Mouse (Mus musculus) midbrain, embryonic 10.5 days (tissue): Measurements from ENCODE around the gene Col25a1. TPM values are rescaled to one million over a fixed set of nuclear protein-coding genes. Genes with fewer than 3 reads are reported as not detected.

ENCODE experiments used
- DNase-seq: peaks from one replicate; pipeline ENCODE4 v3.0.0-alpha.2; 2017; ENCODE audit warnings: low spot score
- H3K27ac ChIP-seq: fragments of 300-500 bp; sonication (generic); replicated peaks from 2 replicates; pipeline ENCODE4 v1.5.1; 2016; ENCODE audit warnings: mild to moderate bottlenecking
- H3K27me3 ChIP-seq: fragments of 300-500 bp; sonication (generic); 2 replicates; pipeline ENCODE4 v1.6.1; 2016; ENCODE audit warnings: low read depth, mild to moderate bottlenecking; ENCODE audit not compliant: poor library complexity, severe bottlenecking
- H3K36me3 ChIP-seq: fragments of 300-500 bp; sonication (generic); 2 replicates; pipeline ENCODE4 v1.6.1; 2016; ENCODE audit warnings: mild to moderate bottlenecking, moderate library complexity
- H3K4me1 ChIP-seq: fragments of 300-500 bp; sonication (generic); 2 replicates; pipeline ENCODE4 v1.6.1; 2016
- H3K4me3 ChIP-seq: fragments of 300-500 bp; sonication (generic); 2 replicates; pipeline ENCODE4 v1.5.1; 2016; ENCODE audit warnings: mild to moderate bottlenecking, moderate library complexity
- H3K9me3 ChIP-seq: fragments of 300-500 bp; sonication (generic); replicated peaks from 2 replicates; pipeline ENCODE4 v1.6.1; 2016; ENCODE audit warnings: mild to moderate bottlenecking
- WGBS: fragments of 180-500 bp; shearing (Covaris S2); methylation state at CpG from one replicate; pipeline ENCODE4 v1.1.7; 2016; 5-methylcytosine and 5-hydroxymethylcytosine counted together
- polyA plus RNA-seq: library from polyadenylated mRNA; unstranded; fragments of >200 nt; fragmentation: Nextera tagmentation; extraction: Ambion mirVana; gene quantifications from 2 replicates; pipeline ENCODE4 v1.2.1, GENCODE M21; 2016

Gene Col25a1
- polyA plus RNA-seq, 1 experiment from 2014 or later = 1.5 TPM

- Histone ChIP-seq H3K27ac (no peak overlapping the region), H3K36me3 (no peaks in the 10 kb centered on the region), H3K4me1 (no peaks in the 10 kb centered on the region), H3K9me3 (no peaks in the 10 kb centered on the region), H3K4me3 (no peak overlapping the region), H3K27me3 (no peaks in the 10 kb centered on the region)
- no peak for DNase-seq
- 91% methylated on average over 9 of the region's 9 CpGs for whole genome bisulfite sequencing
Observed at GRCm38 (mm10) chr3:130228186-130228585, 96.9 kb downstream of the Col25a1 start.

GRCm38 (mm10) chr3:130232944-130233343, 101.6 kb downstream of the Col25a1 start:
- Histone ChIP-seq H3K4me1 (no peaks in the 10 kb centered on the region), H3K27me3 (no peaks in the 10 kb centered on the region), H3K27ac (no peak overlapping the region), H3K4me3 (no peak overlapping the region), H3K9me3 (no peaks in the 10 kb centered on the region), H3K36me3 (no peaks in the 10 kb centered on the region)
- WGBS = 94% methylated on average over 7 of the region's 7 CpGs
- no peak for DNase-seq

DNA sequence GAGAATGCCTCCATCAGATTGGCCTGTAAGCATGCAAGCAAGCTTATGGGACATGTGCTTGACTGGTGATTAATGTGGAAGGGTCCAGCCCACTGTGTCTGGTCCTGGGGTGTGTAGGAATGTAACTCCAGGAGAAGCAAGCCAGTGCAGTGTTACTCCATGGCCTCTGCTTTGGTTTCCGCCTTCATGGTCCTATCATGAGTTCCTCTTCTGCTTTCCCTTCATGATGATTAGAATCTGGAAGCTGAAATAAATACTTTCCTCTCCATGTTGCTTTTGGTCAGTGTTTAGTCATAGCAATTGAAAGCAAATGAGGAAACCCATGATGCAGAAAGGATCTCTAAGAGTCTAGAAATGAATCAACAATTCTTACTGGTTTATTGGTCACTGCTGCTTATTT, 103.9 kb downstream of the Col25a1 start:
- no peak overlapping the region for H3K4me3 ChIP-seq
- no peaks in the 10 kb centered on the region for H3K9me3 ChIP-seq
- no peak overlapping the region for H3K27ac ChIP-seq
- DNase-seq = no peak
- H3K36me3 ChIP-seq = no peaks in the 10 kb centered on the region
- WGBS = 85% methylated on average over 1 of the region's 1 CpGs
- H3K4me1 ChIP-seq = no peaks in the 10 kb centered on the region
- H3K27me3 ChIP-seq = no peaks in the 10 kb centered on the region

GRCm38 (mm10) chr3:130236129-130236528, 104.8 kb downstream of the Col25a1 start:
- no peaks in the 10 kb centered on the region for H3K4me1 ChIP-seq
- H3K27ac ChIP-seq = no peak overlapping the region
- no peak for DNase-seq
- H3K9me3 ChIP-seq = no peaks in the 10 kb centered on the region
- no peak overlapping the region for H3K4me3 ChIP-seq
- no peaks in the 10 kb centered on the region for H3K27me3 ChIP-seq
- WGBS = 86% methylated on average over 7 of the region's 7 CpGs
- no peaks in the 10 kb centered on the region for H3K36me3 ChIP-seq

GRCm38 (mm10) chr3:130237852-130238251, 106.6 kb downstream of the Col25a1 start:
- Histone ChIP-seq H3K4me3 (no peak overlapping the region), H3K4me1 (no peaks in the 10 kb centered on the region), H3K27me3 (no peaks in the 10 kb centered on the region), H3K27ac (no peak overlapping the region), H3K36me3 (no peaks in the 10 kb centered on the region), H3K9me3 (no peaks in the 10 kb centered on the region)
- DNase-seq = no peak
- 78% methylated on average over 1 of the region's 1 CpGs for WGBS

DNA sequence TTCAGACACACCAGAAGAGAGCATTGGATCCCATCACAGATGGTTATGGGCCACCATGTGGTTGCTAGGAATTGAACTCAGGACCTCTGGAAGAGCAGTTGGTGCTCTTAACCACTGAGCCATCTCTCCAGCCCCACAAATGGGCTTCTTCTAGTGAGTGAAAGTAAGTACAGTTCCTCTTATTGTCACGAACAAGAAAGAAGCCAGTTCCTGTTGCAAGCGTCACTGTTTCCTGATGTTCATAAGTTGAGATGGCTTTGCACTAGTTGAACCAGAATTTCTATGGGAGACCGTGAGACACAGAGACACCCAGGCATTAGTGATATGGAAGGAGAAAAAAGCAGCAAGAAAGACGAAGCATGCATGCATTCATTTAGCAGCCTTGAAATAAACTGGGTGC, 110.6 kb downstream of the Col25a1 start:
- no peaks in the 10 kb centered on the region for H3K4me1 ChIP-seq
- no peak for DNase-seq
- no peak overlapping the region for H3K27ac ChIP-seq
- 92% methylated on average over 4 of the region's 4 CpGs for WGBS
- no peaks in the 10 kb centered on the region for H3K27me3 ChIP-seq
- H3K36me3 ChIP-seq = no peaks in the 10 kb centered on the region
- H3K4me3 ChIP-seq = no peak overlapping the region
- no peaks in the 10 kb centered on the region for H3K9me3 ChIP-seq

DNA sequence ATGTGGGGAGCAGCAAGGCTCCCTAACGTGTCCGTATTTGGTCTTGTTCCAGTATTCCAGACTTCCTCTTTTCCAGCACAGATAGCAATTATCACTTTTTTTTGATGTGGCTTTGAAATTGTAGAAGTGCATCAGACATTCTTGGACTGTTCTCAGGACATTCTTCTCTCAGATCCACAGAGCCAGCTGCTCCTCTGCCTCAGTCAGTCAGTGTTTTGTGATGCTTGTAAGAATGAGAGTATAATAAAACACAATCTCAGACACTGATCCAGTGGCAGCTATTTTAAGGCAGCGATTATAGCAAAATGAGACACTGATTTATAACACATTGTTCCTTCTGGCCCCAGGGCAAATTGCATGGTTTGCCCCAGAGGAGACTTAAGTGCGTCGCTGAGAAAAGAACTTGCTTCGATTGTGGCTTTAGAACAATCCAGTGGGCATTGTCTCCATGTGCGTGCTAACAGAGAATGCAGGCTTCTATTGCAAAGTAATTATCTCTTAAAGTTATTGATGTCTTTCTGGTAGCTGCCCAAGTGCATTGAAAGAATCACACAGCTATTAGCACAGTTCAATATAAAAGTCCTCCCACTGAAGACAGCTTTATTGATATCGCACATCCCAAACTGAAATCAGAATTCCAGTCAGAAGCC, 111.5 kb downstream of the Col25a1 start:
- WGBS = 87% methylated on average over 8 of the region's 8 CpGs

GRCm38 (mm10) chr3:130252355-130252754, 121.1 kb downstream of the Col25a1 start:
- Histone ChIP-seq H3K4me1 (no peaks in the 10 kb centered on the region), H3K27ac (no peak overlapping the region), H3K9me3 (no peaks in the 10 kb centered on the region), H3K36me3 (no peaks in the 10 kb centered on the region), H3K4me3 (no peak overlapping the region), H3K27me3 (no peaks in the 10 kb centered on the region)
- DNase-seq = no peak
- 89% methylated on average over 7 of the region's 7 CpGs for WGBS

More for the DNA sequence above, 111.5 kb downstream of the Col25a1 start:
- no peak overlapping the region for H3K4me3 ChIP-seq
- no peaks in the 10 kb centered on the region for H3K36me3 ChIP-seq
- DNase-seq = no peak
- H3K27ac ChIP-seq = no peak overlapping the region
- H3K27me3 ChIP-seq = no peaks in the 10 kb centered on the region
- no peaks in the 10 kb centered on the region for H3K9me3 ChIP-seq
- no peaks in the 10 kb centered on the region for H3K4me1 ChIP-seq

GRCm38 (mm10) chr3:130256059-130256458, 124.8 kb downstream of the Col25a1 start:
- Histone ChIP-seq H3K4me3 (no peak overlapping the region), H3K9me3 (0 out of 2 replicates have a peak, but pooled peaks cover 4% of the 10 kb centered on the region), H3K27ac (no peak overlapping the region), H3K36me3 (no peaks in the 10 kb centered on the region), H3K27me3 (no peaks in the 10 kb centered on the region), H3K4me1 (no peaks in the 10 kb centered on the region)
- 96% methylated on average over 3 of the region's 3 CpGs for whole genome bisulfite sequencing
- DNase-seq = no peak

GRCm38 (mm10) chr3:130256610-130257009, 125.3 kb downstream of the Col25a1 start:
- WGBS = 91% methylated on average over 7 of the region's 7 CpGs
- Histone ChIP-seq H3K36me3 (no peaks in the 10 kb centered on the region), H3K9me3 (0 out of 2 replicates have a peak, but pooled peaks cover 4% of the 10 kb centered on the region), H3K27ac (no peak overlapping the region), H3K4me1 (no peaks in the 10 kb centered on the region), H3K27me3 (no peaks in the 10 kb centered on the region), H3K4me3 (no peak overlapping the region)
- no peak for DNase-seq

GRCm38 (mm10) chr3:130259670-130260069, 128.4 kb downstream of the Col25a1 start:
- no peaks in the 10 kb centered on the region for H3K4me1 ChIP-seq
- H3K9me3 ChIP-seq = 0 out of 2 replicates have a peak, but pooled peaks cover 4% of the 10 kb centered on the region
- H3K27me3 ChIP-seq = no peaks in the 10 kb centered on the region
- H3K27ac ChIP-seq = no peak overlapping the region
- no peaks in the 10 kb centered on the region for H3K36me3 ChIP-seq
- DNase-seq = no peak
- 88% methylated on average over 2 of the region's 2 CpGs for WGBS
- H3K4me3 ChIP-seq = no peak overlapping the region

GRCm38 (mm10) chr3:130260316-130260715, 129.0 kb downstream of the Col25a1 start:
- Histone ChIP-seq H3K27ac (no peak overlapping the region), H3K4me3 (no peak overlapping the region), H3K27me3 (no peaks in the 10 kb centered on the region), H3K4me1 (no peaks in the 10 kb centered on the region), H3K36me3 (no peaks in the 10 kb centered on the region), H3K9me3 (0 out of 2 replicates have a peak, but pooled peaks cover 4% of the 10 kb centered on the region)
- WGBS = 89% methylated on average over 2 of the region's 2 CpGs
- DNase-seq = no peak

- 94% methylated on average over 9 of the region's 9 CpGs for WGBS
- Histone ChIP-seq H3K27ac (no peak overlapping the region), H3K27me3 (no peaks in the 10 kb centered on the region), H3K4me3 (no peak overlapping the region), H3K36me3 (no peaks in the 10 kb centered on the region), H3K9me3 (no peaks in the 10 kb centered on the region), H3K4me1 (no peaks in the 10 kb centered on the region)
- DNase-seq = no peak
Observed at GRCm38 (mm10) chr3:130265104-130265503, 133.8 kb downstream of the Col25a1 start.
